Mouse (Mus musculus): ENCODE results near the gene Cacng6.

Gene Cacng6

GRCm38 (mm10) chr7:3420466-3420865 lies 3.5 kb upstream of the Cacng6 start:
- no peak for DNase-seq (ENCODE audit: low read depth)

GRCm38 (mm10) chr7:3421297-3421696 lies 2.7 kb upstream of the Cacng6 start:
- DNase-seq (ENCODE audit: low read depth), result no peak

GRCm38 (mm10) chr7:3422051-3422450 lies 1.9 kb upstream of the Cacng6 start:
- no peak for DNase-seq (ENCODE audit: low read depth)

- no peak for DNase-seq (ENCODE audit: low read depth)
Measured at GRCm38 (mm10) chr7:3423430-3423829, 565 bp upstream of the Cacng6 start.

GRCm38 (mm10) chr7:3425141-3425540 lies 1.1 kb downstream of the Cacng6 start:
- no peak for DNase-seq (ENCODE audit: low read depth)

GRCm38 (mm10) chr7:3430161-3430560 lies 6.2 kb downstream of the Cacng6 start:
- no peak for DNase-seq (ENCODE audit: low read depth)

GRCm38 (mm10) chr7:3432066-3432465 lies 8.1 kb downstream of the Cacng6 start:
- DNase-seq (ENCODE audit: low read depth), result no peak

- no peak for DNase-seq (ENCODE audit: low read depth)
Measured at GRCm38 (mm10) chr7:3437941-3438340, 13.9 kb downstream of the Cacng6 start.

GRCm38 (mm10) chr7:3439984-3440383 lies 16.0 kb downstream of the Cacng6 start:
- DNase-seq (ENCODE audit: low read depth), result no peak

GRCm38 (mm10) chr7:3440526-3440925 lies 16.5 kb downstream of the Cacng6 start:
- DNase-seq (ENCODE audit: low read depth), result no peak

GRCm38 (mm10) chr7:3442476-3443062 lies 18.6 kb downstream of the Cacng6 start:
- DNase-seq (ENCODE audit: low read depth), result peak; percentile 3

- DNase-seq (ENCODE audit: low read depth), result no peak
Measured at GRCm38 (mm10) chr7:3444678-3445077, 20.7 kb downstream of the Cacng6 start.

GRCm38 (mm10) chr7:3446584-3446983 lies 22.6 kb downstream of the Cacng6 start:
- no peak for DNase-seq (ENCODE audit: low read depth)

- DNase-seq (ENCODE audit: low read depth), result no peak
Measured at GRCm38 (mm10) chr7:3447026-3447425, 23.0 kb downstream of the Cacng6 start.

- DNase-seq (ENCODE audit: low read depth), result peak; percentile 28
Measured at GRCm38 (mm10) chr7:3448737-3449454, 24.9 kb downstream of the Cacng6 start.

- DNase-seq (ENCODE audit: low read depth), result no peak
Measured at GRCm38 (mm10) chr7:3450671-3451070, 26.7 kb downstream of the Cacng6 start.

GRCm38 (mm10) chr7:3451161-3451560 lies 27.2 kb downstream of the Cacng6 start:
- no peak for DNase-seq (ENCODE audit: low read depth)

- no peak for DNase-seq (ENCODE audit: low read depth)
Measured at GRCm38 (mm10) chr7:3452821-3453485, 29.0 kb downstream of the Cacng6 start.

- DNase-seq (ENCODE audit: low read depth), result no peak
Measured at GRCm38 (mm10) chr7:3453486-3454183, 29.6 kb downstream of the Cacng6 start.

- DNase-seq (ENCODE audit: low read depth), result no peak
Measured at GRCm38 (mm10) chr7:3457111-3457840, 33.3 kb downstream of the Cacng6 start.

- no peak for DNase-seq (ENCODE audit: low read depth)
Measured at GRCm38 (mm10) chr7:3457841-3458217, 33.8 kb downstream of the Cacng6 start.

GRCm38 (mm10) chr7:3460261-3460660 lies 36.3 kb downstream of the Cacng6 start:
- no peak for DNase-seq (ENCODE audit: low read depth)
